Mouse (Mus musculus): ENCODE measurements around the gene Gm8374. TPM values are rescaled to one million over a fixed set of nuclear protein-coding genes. Genes with fewer than 3 reads are reported as not detected.
"Not testable (repeated sequence)": the region's sequence is repeated elsewhere in the genome, so short reads cannot be mapped to it uniquely, and the experiment has no call there.

Gene Gm8374
- not detected in 2 replicates for polyA plus RNA-seq (2015; fragmentation: Nextera tagmentation; extraction: Ambion mirVana)

GRCm38 (mm10) chr14:7365034-7365433, at the start of gene Gm8374:
TSS of gene Gm8374 (minus strand) at chr14:7365134.
- H3K9ac ChIP-seq (ENCODE audit: low read depth, low read length); H3K36me3 ChIP-seq (ENCODE audit: control insufficient read depth, insufficient read depth, low read length); H3K27ac ChIP-seq (ENCODE audit: low read length); H3K4me3 ChIP-seq (ENCODE audit: low read depth, low read length); H3K27me3 ChIP-seq (ENCODE audit: control insufficient read depth, insufficient read depth, low read depth, low read length); H3K4me2 ChIP-seq (ENCODE audit: low read length); H3K9me3 ChIP-seq (replicated peaks; ENCODE audit: control insufficient read depth, low read length, poor library complexity, severe bottlenecking); ATAC-seq; H3K4me1 ChIP-seq (ENCODE audit: control insufficient read depth, insufficient read depth, low read length): not testable (repeated sequence)
- WGBS: 91% methylated on average over 3 of the region's 3 CpGs

GRCm38 (mm10) chr14:7332295-7332694, 32.6 kb downstream of the Gm8374 start, which contains the start of gene Gm5797:
TSS of gene Gm5797 (minus strand) at chr14:7332395.
- no CpG with 5 or more reads among the region's 1 CpGs for WGBS
- ATAC-seq: not testable (repeated sequence)

GRCm38 (mm10) chr14:7315093-7315492, 49.8 kb downstream of the Gm8374 start:
- H3K36me3 ChIP-seq (ENCODE audit: control insufficient read depth, insufficient read depth, low read length); H3K4me1 ChIP-seq (ENCODE audit: control insufficient read depth, insufficient read depth, low read length); H3K9me3 ChIP-seq (replicated peaks; ENCODE audit: control insufficient read depth, low read length, poor library complexity, severe bottlenecking); H3K27me3 ChIP-seq (ENCODE audit: control insufficient read depth, insufficient read depth, low read depth, low read length); ATAC-seq: not testable (repeated sequence)
- Histone ChIP-seq H3K9ac (ENCODE audit: low read depth, low read length) (peak overlapping the region; percentile 75), H3K27ac (ENCODE audit: low read length) (peak overlapping the region; percentile 76), H3K4me3 (ENCODE audit: low read depth, low read length) (peak overlapping the region; percentile 51), H3K4me2 (ENCODE audit: low read length) (peak overlapping the region; percentile 55)
- WGBS: 0% methylated on average over 10 of the region's 19 CpGs

More at GRCm38 (mm10) chr14:7332295-7332694, 32.6 kb downstream of the Gm8374 start, which contains the start of gene Gm5797:
- not testable (repeated sequence) for H3K27ac ChIP-seq (ENCODE audit: low read length); H3K9me3 ChIP-seq (replicated peaks; ENCODE audit: control insufficient read depth, low read length, poor library complexity, severe bottlenecking); H3K4me1 ChIP-seq (ENCODE audit: control insufficient read depth, insufficient read depth, low read length); H3K9ac ChIP-seq (ENCODE audit: low read depth, low read length); H3K4me2 ChIP-seq (ENCODE audit: low read length); H3K27me3 ChIP-seq (ENCODE audit: control insufficient read depth, insufficient read depth, low read depth, low read length); H3K36me3 ChIP-seq (ENCODE audit: control insufficient read depth, insufficient read depth, low read length); H3K4me3 ChIP-seq (ENCODE audit: low read depth, low read length)

- WGBS: 0% methylated on average over 11 of the region's 35 CpGs
- ATAC-seq; H3K27me3 ChIP-seq (ENCODE audit: control insufficient read depth, insufficient read depth, low read depth, low read length); H3K4me1 ChIP-seq (ENCODE audit: control insufficient read depth, insufficient read depth, low read length); H3K36me3 ChIP-seq (ENCODE audit: control insufficient read depth, insufficient read depth, low read length); H3K9me3 ChIP-seq (replicated peaks; ENCODE audit: control insufficient read depth, low read length, poor library complexity, severe bottlenecking): not testable (repeated sequence)
- H3K4me3 ChIP-seq (ENCODE audit: low read depth, low read length): peak within 1 kb of the TSS; percentile 51
- peak within 1 kb of the TSS; percentile 55 for H3K4me2 ChIP-seq (ENCODE audit: low read length)
- H3K9ac ChIP-seq (ENCODE audit: low read depth, low read length): peak within 1 kb of the TSS; percentile 75
- H3K27ac ChIP-seq (ENCODE audit: low read length): peak within 1 kb of the TSS; percentile 76
These were observed 50.3 kb downstream of the Gm8374 start, which contains the start of gene Gm3739 for GRCm38 (mm10) chr14:7314661-7315060. TSS of gene Gm3739 (minus strand) at chr14:7315049.

Other genes starting within 250 kb of the Gm8374 start
- gene Gm6676, start 239.7 kb downstream of the Gm8374 start, polyA plus RNA-seq (2015; fragmentation: Nextera tagmentation; extraction: Ambion mirVana): not detected in 2 replicates
- 14.3 and 15.5 TPM in 2 replicates for gene Gm3512, start 190.6 kb downstream of the Gm8374 start, polyA plus RNA-seq (2015; fragmentation: Nextera tagmentation; extraction: Ambion mirVana)
- not detected in 2 replicates for gene Gm16434, start 170.6 kb downstream of the Gm8374 start, polyA plus RNA-seq (2015; fragmentation: Nextera tagmentation; extraction: Ambion mirVana)
- not detected in 2 replicates for gene Gm3727, start 100.4 kb downstream of the Gm8374 start, polyA plus RNA-seq (2015; fragmentation: Nextera tagmentation; extraction: Ambion mirVana)
- 7.2 and 7.7 TPM in 2 replicates for gene Gm3739, start 50.1 kb downstream of the Gm8374 start, polyA plus RNA-seq (2015; fragmentation: Nextera tagmentation; extraction: Ambion mirVana)
- not detected in 2 replicates for gene Gm5797, start 32.7 kb downstream of the Gm8374 start, polyA plus RNA-seq (2015; fragmentation: Nextera tagmentation; extraction: Ambion mirVana)
- gene Gm3755, start 85.8 kb upstream of the Gm8374 start, polyA plus RNA-seq (2015; fragmentation: Nextera tagmentation; extraction: Ambion mirVana): 0.31 TPM in 1 of 2 replicates, not detected in the other
- 16.3 and 20.7 TPM in 2 replicates for gene Gm3752, start 118.6 kb upstream of the Gm8374 start, polyA plus RNA-seq (2015; fragmentation: Nextera tagmentation; extraction: Ambion mirVana)
- 6.3 and 6.7 TPM in 2 replicates for gene Gm3558, start 203.4 kb upstream of the Gm8374 start, polyA plus RNA-seq (2015; fragmentation: Nextera tagmentation; extraction: Ambion mirVana)
- gene Gm10338, start 230.5 kb upstream of the Gm8374 start, polyA plus RNA-seq (2015; fragmentation: Nextera tagmentation; extraction: Ambion mirVana): not detected in 2 replicates

Data from midbrain, embryonic 16.5 days (tissue).